Mouse (Mus musculus) spleen, postnatal 14 days (tissue): ENCODE measurements around the gene Pet100.
A peak's percentile ranks its signal among the peaks of the same experiment; 100 is the strongest.
"Not testable (repeated sequence)": the region's sequence is repeated elsewhere in the genome, so short reads cannot be mapped to it uniquely, and the experiment has no call there.

ENCODE experiments used
- DNase-seq, 2 experiments: peaks; one replicate each; pipeline ENCODE4 v3.0.0; 2021 to 2022; ENCODE audit warnings: low spot score in 2 of 2

The Pet100 gene

DNA sequence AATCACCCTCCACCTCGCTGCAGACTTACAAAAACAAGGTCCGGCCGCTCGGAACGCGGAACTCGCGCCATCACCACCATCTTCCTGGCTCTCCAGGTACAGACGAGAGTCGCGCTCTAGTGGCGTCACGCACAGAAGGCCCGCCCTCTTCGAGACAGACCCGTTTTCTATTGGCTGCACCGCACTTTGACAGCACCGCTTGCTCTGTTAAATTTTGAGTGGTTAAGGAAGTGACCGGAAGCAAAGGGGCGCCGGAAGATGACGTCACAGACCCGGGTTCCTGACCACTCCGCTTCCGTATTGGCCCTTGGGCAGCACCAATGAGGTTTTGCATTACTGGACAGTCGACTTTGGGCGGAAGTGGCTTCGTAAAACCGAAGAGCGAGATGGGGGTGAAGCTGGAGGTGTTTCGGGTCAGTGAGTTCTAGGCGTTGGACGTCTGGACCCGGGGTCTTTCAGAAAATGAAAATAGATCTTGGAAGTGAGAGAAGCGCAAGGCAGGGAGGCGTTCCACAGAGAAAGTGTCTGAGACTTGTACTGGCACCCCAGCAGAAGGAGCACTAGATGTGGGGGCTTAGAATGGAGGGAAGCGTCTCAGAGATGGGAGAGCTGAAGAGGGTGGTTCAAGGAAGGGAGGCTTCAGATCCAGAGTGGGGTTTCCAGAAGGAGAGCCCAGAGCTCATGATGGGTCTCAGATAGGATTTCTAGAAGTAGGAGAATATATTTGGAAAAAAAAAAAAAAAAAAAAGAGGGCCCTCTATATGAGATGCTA is at the start of gene Pet100, which contains the start of gene Xab2:
TSS of gene Pet100 (plus strand) at position 350 of the 772 bp plus-strand sequence.
TSS of gene Xab2 (minus strand) at position 118 of the 772 bp plus-strand sequence.
- peak; percentile 94 to 97 for DNase-seq

DNA sequence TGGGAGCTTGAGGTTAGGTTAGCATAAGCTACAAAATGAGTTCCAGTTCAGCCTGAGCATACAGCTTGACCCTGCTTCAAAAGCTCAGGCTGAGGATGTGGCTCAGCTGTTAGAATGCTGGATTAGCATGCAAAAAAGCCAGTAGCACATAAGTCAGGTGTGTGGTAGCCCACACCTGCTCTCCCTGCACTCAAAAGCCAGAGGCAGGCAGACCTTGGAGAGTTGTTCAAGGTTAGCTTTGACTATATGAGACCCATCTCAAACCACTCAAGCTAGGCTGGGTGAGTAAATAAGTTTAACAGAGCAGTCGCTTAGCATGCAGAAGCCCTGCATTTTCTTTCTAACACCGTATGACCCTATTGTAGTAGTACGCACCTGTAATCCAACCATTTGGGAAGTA is 46.8 kb upstream of the Pet100 start:
- no peak for DNase-seq

DNA sequence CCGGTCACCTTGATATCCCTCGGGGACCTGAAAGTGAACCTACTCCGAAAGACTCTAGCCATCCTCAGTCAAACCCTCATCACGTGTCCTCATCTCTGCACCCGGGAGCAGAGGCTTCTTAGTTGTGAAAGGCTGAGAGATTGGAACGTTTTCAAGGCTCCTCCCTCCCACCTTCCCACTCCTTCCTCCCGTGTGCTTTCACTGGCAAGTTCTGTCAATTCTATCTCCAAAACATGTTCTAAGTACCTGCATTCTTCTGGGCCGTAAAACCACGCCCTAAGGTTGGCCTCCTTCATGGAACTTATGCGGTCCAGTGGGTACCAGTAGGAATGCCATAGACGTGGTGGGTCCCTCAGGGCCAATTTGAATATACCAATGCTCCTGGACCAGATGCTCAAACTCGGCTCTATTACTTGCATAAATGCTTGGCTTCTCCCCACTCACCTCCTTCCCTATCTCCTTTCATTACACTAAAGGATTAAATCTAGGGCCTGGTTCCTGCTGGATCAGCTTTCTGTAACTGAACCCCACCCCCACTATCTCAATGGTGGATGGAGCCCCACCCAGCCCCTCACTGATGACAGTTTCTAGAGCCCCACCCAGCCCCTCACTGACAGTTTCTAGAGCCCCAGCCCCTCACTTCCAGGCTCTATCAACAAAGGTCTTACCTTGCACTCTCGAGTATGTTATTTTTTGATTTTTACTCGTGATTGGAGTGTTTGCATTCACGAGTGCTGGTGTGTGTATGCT is 45.0 kb upstream of the Pet100 start:
- no peak for DNase-seq

DNA sequence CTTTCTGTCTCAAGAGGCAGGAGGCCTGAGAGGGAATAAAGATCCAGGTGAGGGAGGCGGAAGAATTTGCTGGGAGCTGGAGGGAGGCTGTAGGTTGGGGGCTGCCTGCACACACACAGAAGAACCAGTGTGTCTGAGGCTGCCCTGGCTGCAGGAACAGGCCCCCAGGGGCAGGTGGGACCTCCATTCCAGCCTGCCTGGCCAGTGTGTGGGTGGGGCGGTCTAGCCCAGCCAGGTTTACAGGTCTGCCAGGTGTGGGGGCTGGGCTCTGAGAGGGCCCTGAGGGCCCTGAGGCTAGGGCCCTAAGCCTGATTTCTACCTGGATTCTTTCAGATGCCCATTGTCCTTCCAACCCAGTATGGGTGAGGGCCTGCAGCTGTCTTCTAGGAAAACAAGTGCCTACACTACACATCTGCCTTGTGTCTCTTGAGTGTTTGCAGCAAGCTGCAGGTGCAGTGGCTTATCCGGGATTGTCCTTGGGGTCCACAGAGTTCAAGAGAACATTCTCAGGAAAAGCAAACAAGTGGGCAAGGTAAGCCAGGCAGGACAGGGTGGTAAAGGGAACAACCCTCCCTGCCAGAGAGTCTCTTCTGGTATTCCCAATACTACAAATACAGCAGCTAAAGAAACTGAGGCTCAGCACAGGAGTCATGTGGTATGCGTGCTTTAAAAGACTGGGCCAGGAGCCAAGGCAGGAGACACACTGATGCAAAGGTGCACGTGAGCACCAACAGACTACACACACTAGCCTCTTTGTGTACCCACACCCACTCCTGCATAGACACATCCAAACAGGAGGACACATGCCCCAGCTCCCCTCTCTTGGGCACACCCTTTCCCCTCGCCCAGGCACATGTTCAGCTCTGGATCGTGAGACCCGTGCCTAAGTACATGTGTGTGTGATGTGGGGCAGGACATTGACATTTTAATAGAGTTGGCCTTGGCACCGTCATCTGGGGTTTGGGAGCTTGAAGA is 41.7 kb upstream of the Pet100 start:
- DNase-seq: no peak

DNA sequence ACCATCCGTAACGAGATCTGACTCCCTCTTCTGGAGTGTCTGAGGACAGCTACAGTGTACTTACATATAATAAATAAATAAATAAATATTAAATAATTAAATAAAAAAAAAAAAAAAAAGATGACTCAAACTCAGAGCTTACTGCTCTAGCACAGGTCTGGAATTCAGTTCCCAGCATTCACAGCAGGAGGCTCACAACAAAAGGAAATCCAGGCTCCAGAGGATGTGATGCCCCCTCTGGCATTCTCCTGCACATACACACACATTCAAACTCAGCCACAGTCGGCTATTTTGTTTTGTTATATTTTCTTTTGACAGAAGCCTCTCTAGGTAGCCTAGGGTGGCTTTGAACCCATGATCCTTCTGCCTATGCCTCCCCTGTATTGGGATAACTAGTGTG is 39.4 kb upstream of the Pet100 start:
- not testable (repeated sequence) for DNase-seq

DNA sequence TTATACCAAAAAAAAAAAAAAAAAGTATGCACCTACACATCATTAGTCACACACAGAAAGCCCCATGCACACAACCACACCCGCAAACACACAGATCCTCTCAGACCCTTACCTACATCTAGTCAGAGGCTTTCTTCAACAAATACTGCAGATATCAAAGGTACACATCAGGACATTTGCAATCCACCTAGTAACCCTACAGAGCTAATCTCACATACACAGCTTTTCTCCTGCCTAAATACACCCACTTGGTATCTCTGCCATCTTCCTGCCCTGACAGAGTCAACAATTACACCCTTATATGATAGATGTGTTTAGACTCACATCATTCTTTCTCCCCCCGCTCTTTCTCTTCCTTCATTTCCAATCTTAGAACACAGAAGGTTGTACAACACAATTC is 34.9 kb upstream of the Pet100 start:
- DNase-seq: no peak

DNA sequence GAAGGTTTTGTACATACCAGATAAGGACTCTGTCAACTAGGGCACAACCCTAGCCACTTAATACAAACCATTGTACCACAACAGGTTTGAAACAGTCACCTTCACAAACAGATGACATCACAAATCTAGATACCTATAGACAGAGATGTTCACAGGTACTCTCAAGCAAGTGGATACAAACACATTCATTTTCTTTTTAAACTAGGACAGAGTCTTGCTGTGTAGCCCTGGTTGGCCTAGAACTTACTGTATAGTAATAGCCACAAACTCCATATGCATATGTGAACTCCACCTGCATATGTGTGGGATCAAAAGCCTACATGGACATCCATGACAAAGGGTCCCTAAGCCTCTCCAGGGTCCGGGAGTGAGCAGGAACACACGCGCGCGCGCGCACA is 34.4 kb upstream of the Pet100 start, which contains the start of gene Camsap3:
TSS of gene Camsap3 (plus strand) at position 301 of the 398 bp plus-strand sequence.
- no peak for DNase-seq

DNA sequence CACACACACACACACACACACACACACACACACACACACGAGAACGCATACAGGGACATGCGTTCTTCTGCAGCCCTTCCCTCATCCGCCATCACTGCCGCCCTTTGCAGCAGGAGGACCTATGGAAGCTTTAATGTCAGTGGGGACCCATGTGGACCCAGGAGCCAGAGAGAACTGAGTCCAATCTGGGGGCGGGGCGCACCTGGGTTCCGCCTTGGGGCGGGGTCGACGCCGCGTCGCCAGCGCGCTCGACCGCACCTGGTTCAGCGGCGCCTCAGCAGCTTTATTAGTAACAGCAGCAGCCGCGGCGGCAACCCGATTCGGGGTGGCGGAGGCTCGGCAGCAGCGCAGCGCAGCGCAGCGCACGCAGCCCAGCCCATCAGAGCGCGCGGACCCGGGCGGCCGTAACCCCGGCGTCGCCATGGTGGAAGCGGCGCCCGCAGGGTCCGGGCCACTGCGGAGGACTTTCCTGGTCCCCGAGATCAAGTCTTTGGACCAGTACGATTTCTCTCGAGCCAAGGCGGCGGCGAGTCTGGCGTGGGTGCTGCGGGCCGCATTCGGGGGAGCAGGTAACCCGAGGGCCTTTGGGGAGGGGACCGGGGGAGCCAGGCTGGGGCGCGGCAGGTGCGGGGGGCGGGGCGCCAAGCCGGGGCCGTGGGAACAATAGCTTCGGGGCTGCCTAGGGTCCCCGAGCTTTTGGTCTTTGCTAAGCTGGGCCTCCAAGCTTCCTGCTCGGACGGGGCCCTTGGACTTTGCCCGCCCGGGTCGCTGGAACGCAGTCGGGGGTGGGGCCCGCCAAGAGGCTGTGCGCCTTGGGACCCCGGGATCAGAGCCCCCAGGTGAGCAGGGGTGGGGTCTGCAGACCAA is 33.7 kb upstream of the Pet100 start:
- no peak for DNase-seq

DNA sequence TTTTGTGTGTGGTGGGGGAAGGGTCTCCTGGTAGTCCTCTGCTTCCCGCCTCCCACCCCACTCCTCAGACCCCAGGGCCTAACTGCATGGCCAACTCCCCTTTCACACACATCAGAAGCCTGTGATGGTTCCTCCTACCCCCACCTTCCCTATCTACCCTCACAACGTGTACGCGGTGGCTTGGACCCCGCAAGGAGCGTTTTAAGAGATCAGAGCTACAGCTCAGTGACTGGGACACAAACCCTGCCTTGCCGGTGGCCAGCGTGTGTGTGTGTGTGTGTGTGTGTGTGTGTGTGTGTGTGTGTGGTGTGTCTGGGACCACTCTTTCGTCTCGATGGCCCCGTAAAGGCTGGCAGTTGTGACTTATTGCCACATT is 33.1 kb upstream of the Pet100 start:
- DNase-seq: no peak

DNA sequence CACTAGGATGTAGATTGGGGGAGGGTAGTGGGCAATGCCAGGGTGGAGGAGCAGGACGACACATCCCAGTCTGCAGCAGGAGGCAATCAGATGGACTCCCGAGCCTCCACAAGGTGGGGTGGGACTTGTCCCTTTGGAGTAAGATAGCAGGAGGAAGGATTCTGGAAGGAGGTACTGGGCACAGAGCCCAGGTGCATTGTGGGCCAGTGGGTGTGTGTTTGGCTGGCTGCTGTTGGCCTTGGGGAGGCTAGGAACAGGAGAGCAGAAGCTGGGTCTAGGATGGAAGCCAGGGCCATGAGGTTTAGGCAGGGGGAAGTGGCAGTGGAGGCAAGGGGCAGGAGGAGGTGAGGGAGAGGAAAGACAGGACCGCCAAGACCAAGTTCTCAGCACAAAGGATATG is 27.9 kb upstream of the Pet100 start:
- DNase-seq: no peak

DNA sequence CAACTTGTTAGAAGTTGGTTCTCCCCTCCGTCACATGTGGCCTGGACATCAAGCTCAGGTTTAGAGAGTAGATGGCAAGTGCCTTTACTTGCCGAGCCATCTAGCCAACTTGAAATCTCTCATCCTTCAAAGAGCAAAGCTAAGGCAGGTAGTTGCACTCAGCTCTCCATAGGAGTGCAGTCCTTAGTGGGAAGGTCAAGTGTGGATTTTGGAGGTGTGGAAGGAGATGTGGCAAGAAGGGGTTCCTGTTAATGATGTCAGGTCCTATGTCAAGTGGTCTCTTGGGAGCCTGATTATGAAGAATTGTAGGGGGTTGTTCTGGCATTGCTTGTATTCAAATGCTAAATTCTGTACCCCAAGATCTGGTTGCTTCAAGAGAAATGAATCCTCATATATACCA is 26.9 kb upstream of the Pet100 start:
- no peak for DNase-seq

DNA sequence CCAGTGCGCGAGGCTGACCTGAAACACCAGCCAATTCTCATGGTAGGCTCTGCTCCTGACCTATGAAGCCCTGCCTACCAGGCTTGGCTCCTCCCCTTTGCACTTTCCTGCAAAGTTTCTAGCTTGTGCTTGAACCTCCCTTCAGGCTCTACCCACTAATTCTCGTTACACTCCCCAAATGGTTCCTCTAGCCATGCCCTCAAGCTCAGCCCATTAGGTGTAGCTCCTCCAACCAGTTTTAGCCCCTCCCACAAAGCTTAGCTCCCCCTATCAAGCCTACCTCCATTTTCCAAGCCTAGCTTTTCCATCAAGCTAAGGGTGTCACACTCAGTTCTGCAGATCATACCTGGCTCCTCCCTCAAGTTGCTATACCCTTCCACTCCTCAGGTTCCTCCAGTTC is 23.3 kb upstream of the Pet100 start:
- DNase-seq: no peak

DNA sequence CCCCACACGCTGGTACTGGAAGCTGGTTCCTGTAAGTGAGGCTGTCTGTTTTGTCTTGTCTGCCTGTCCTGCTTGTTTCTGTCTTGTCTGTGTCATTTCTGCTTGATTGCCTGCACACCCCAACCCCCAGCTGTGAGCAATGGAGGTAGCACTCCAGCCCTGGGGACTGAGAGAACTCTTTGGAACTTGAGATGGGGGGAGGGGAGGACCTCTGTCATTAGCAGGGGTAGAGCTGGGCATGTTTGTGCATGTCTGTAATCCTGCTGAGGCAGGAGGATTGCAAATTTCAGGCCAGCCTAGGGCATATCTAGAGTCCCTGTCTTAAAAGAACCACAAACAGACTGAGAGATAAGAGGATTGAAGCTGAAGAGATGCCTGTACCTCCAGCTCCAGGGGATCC is 22.1 kb upstream of the Pet100 start:
- DNase-seq: no peak

DNA sequence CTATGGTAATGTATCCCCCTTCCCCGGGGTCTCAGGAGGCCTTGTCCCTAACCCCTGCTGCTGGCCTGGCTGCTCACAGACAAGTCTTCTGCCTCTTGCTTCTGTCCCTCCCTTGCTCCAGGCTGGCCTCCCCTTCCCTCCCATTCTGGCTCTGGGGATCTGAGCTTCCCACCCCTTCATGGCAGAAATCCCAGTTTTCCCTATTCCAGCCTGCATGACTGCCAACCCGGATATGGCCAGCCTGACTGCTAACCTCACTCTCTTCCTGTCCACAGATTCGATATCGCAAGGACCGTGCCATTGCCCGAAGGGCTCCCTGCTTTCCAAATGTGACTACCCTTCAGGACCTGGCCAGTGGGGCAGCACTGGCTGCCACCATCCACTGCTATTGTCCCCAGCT is 20.9 kb upstream of the Pet100 start:
- DNase-seq: no peak

DNA sequence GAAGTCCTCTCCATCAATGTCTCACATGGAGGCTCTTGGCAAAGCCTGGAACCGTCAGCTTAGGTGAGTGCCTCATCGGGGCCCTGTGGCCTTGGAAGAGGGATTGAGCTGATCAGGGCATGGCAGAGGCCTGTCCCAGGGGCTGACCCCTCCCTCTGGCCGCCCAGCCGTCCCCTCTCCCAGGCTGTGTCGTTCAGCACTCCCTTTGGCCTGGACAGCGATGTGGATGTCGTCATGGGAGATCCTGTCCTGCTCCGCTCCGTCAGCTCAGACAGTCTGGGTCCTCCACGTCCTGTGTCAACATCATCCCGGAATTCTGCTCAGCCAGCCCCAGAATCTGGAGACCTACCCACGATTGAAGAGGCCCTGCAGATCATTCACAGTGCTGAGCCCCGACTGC is 17.9 kb upstream of the Pet100 start:
- no peak for DNase-seq

DNA sequence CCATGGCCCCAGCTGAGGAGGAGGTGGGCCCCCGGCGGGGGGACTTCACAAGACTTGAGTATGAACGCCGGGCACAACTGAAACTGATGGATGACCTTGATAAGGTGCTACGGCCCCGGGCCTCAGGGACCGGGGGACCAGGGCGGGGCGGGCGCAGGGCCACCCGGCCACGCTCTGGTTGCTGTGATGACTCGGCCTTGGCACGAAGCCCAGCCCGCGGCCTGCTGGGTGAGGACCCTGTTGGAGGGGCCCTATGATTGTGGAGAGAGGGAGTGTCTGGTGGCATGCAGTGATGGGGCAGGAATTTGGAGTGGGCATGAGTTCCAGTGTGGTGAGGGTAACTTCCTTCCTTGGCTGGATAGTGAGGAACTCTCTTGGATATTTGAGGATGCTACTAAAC is 14.8 kb upstream of the Pet100 start:
- DNase-seq: no peak

DNA sequence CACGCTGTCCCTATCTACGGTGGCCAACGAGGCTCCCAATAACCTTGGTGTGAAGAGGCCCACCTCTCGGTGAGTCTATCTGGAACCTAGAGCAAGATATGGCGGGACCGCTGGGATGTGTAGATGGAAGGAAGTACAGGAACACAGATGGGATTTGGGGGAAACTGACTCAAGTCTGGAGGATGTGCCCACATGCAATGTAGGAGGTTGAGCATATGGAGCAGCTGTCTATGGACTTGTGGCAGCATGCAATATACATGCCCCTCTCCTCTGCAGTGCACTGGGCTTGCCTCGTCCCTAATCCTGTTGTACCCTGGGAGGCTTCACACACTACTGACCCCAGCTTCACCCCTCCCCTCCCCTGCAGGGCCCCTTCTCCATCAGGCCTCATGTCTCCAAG is 13.5 kb upstream of the Pet100 start:
- no peak for DNase-seq

DNA sequence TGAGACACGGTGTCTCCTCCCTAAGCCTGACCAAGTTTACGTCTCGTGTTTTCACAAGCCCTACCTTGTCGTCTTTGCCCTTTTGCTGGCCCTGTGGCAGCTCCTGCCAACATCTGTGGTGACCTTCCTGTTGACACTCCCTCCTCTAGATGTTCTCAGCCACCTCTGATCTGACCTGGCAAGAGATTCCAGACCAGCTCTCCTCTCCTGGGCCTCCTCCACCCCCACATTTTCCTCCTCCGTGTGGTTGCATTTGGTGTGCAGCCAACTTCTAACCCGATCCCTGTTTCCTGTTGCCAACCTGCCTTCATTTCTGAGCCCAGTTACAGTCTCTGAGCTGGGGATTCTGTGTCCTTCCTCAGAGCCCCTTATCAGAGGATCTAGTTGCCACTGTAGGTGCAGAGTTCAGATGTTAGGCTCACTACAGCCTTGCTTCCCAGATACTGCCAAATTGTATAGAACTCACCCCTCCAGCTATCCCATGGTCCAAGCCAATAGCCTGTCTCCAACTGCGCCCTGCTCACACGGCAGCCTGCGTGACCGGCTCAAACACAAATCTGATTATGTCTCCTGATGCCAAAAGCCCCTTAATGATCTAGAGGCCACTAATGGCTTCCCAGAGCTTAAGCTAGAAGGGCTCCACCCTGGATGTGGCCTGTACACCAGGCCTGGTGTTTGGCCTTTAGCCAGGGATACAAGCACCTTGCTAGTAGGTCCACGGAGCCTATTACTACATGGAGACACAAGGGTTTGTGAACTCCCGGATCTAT is 12.1 kb upstream of the Pet100 start:
- DNase-seq: no peak

DNA sequence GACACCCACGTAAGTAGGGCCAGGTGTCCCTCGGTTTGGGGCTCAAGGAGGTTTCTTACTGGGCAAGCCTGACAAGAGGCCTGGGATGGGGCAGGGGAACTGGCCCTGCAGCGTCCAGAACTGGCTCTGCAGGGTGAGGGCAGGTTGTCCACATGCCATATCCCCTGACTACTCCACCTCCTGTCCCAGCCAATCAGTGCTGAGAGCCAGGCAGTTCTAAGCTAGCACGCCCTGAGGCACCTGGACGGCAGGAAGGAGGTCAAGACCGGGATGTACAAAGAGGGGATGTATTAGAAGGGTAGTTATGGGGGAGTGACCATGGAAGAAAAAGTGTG is 11.6 kb upstream of the Pet100 start:
- DNase-seq: no peak

DNA sequence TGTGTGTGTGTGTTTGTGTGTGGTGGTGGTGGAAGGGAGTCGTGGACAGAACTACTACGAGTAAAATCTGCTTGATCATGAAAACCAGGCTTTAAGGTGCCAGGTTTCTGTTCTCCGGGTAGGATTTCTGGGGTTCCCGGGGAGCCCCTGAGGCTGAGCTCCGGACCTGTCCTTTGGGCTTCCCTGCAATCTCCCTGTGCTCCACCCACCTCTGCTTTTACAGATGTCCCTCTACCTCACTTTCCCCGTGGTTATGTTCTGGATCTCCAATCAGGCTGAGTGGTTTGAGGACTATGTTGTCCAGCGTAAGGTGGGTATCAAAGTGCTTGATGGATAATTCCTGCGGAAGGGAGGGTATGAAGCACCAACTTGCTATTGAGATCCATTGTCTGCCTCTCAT is 771 bp downstream of the Pet100 start:
- DNase-seq: no peak
